Mouse (Mus musculus) cortical plate, adult 2 months (tissue): ENCODE results near the gene Hsdl2. TPM values are rescaled to one million over a fixed set of nuclear protein-coding genes. Genes with fewer than 3 reads are reported as not detected.
"Not testable (repeated sequence)": the region's sequence is repeated elsewhere in the genome, so short reads cannot be mapped to it uniquely, and the experiment has no call there.

Experiments used
- H3K27ac ChIP-seq: fragments of 200-500 bp; 2 replicates; pipeline ENCODE4 v1.5.1; 2012; ENCODE audit warnings: low read length, control low read depth, inconsistent platforms; ENCODE audit not compliant: insufficient read depth
- H3K4me1 ChIP-seq: fragments of 200-500 bp; 2 replicates; pipeline ENCODE4 v1.6.1; 2011; ENCODE audit warnings: low read length; ENCODE audit not compliant: control insufficient read depth, insufficient read depth
- H3K4me3 ChIP-seq: fragments of 200-500 bp; 2 replicates; pipeline ENCODE4 v1.5.1; 2011; ENCODE audit warnings: mild to moderate bottlenecking, low read length, control low read depth; ENCODE audit not compliant: insufficient read depth
- CTCF ChIP-seq: fragments of 200-500 bp; IDR thresholded peaks from 2 replicates; pipeline ENCODE4 v1.5.1; 2011; ENCODE audit warnings: mild to moderate bottlenecking, control low read depth, low read length; ENCODE audit not compliant: insufficient read depth; ENCODE audit errors: extremely low read depth
- POLR2A ChIP-seq: fragments of 200-500 bp; IDR thresholded peaks from 2 replicates; pipeline ENCODE4 v1.6.1; 2011; ENCODE audit warnings: mild to moderate bottlenecking, low read length, control low read depth; ENCODE audit not compliant: insufficient read depth; ENCODE audit errors: extremely low read depth
- polyA plus RNA-seq: library from polyadenylated mRNA; depleted of rRNA; stranded (reverse); fragments of >200 nt; gene quantifications from 2 replicates; pipeline ENCODE4 v1.2.3, GENCODE M21; 2012

The Hsdl2 gene
- polyA plus RNA-seq, 1 experiment: 36.2 TPM

DNA sequence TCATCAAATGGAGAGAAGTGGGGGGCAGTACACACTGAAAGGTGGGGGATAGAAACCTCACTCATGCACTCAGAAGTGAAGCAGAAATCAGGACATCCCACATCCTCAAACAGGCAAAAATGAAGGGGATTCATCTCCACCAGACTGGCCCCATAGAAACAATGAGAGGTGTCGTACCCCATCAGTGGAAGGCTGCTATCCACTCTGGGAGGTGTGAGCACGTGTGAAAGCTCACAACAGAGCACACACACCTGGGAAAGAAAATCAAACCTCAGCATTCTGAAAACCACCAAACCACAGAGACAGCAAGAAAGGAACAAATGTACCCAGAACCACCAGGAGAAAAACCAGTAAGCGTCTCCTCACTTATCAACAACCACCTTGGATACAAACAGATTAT lies 17.2 kb upstream of the Hsdl2 start:
- Histone ChIP-seq H3K4me3 (no peak overlapping the region), H3K27ac (no peak overlapping the region), H3K4me1 (no peaks in the 10 kb centered on the region)
- TF ChIP-seq POLR2A (no peak), CTCF (no peak)

DNA sequence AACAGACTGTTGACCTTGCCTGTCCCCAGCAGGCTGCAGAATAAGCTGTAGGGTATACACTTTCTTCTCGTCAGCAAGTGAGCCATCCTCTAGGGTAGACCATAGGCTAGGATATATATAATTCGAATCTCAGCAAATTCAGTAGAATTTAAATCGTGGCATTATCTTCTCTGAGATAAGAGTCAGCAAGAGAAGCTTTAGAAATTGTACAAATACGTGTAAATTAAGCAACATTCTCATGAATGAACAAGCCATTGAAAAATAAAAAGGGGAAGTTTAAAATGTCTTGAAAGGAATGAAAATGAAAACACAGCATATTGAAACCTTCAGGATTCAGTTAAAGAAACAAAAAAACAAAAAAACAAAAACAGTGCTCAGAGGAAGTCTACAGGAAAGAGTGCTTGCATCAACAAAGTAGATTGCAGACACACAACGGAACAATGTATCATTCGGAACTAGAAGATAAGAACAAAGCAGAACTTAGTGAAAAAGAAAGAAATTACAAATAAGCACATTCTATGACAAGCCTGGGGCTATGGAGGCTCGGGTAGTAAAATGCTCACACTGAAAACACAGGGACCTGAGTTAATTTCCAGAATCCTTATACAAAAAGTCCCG lies 15.7 kb upstream of the Hsdl2 start:
- no peaks in the 10 kb centered on the region for H3K4me1 ChIP-seq
- no peak overlapping the region for H3K4me3 ChIP-seq
- no peak overlapping the region for H3K27ac ChIP-seq
- TF ChIP-seq POLR2A: no peak
- TF ChIP-seq CTCF: no peak

DNA sequence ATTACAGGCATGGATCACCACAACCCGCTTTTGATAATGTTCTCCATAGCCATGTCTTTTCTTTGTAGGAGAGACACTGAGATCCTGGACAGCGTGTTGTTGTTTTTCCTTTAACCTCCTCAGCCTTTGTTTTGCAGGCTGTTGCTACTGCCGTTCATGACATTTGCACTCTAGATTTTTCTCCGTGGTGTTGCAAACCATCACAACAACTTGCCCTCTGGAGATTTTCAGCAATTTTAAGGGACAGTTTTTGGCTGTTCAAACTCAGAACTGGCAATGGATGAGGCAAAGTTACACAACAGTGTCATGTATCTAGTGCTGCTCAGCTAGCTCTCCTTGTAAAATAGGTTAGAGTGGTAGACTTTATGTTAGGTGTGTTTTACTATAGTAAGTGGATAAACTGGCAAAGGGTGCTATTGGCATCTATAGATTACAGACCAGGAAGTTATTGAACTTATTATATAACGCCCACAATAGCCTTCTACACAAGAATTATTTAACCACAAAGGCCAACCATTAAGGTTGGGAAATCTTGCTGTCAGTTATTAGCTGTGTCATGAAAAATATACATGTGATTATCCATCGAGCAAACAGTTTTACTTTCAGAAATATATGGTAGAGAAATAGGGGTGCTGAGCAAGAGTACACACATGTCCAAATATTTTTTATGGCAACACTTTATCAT lies 13.6 kb upstream of the Hsdl2 start:
- H3K27ac ChIP-seq: no peak overlapping the region
- TF ChIP-seq CTCF (no peak), POLR2A (no peak)
- no peaks in the 10 kb centered on the region for H3K4me1 ChIP-seq
- no peak overlapping the region for H3K4me3 ChIP-seq

DNA sequence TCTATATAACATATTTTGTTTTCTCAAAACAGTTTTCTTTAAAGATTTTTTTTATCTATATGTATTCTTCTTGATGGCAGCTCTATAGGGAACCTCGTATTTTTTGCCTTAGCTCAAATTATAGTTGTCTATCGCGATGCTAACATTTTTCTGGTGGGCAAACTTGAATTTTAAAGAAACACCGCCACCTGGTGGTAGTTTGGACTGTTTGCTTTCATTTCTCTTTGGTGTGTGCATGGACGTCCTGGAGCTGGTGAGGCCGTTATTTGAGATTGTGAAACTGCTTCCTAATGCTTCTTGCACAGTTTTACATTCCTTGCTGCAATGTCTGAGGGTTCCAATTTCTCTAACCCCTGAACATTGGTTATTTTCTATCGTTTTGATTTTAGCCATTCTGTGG lies 11.8 kb upstream of the Hsdl2 start:
- Histone ChIP-seq H3K27ac (no peak overlapping the region), H3K4me1 (no peaks in the 10 kb centered on the region), H3K4me3 (no peak overlapping the region)
- TF ChIP-seq CTCF (peak; percentile 61), POLR2A (no peak)

DNA sequence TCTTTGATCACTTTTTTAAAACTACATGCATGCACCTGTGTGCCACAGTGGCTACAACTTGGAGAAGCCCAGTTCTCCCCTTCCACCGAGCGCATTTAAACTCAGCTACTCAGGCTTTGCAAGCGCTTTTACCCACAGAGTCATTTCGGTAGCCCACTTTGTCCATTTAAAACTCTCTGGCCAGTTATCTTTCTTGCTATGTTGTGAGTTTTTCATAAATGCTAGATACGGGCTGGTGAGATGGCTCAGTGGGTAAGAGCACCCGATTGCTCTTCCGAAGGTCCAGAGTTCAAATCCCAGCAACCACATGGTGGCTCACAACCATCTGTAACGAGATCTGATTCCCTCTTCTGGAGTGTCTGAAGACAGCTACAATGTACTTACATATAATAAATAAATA lies 10.8 kb upstream of the Hsdl2 start:
- H3K27ac ChIP-seq, H3K4me3 ChIP-seq: not testable (repeated sequence)

DNA sequence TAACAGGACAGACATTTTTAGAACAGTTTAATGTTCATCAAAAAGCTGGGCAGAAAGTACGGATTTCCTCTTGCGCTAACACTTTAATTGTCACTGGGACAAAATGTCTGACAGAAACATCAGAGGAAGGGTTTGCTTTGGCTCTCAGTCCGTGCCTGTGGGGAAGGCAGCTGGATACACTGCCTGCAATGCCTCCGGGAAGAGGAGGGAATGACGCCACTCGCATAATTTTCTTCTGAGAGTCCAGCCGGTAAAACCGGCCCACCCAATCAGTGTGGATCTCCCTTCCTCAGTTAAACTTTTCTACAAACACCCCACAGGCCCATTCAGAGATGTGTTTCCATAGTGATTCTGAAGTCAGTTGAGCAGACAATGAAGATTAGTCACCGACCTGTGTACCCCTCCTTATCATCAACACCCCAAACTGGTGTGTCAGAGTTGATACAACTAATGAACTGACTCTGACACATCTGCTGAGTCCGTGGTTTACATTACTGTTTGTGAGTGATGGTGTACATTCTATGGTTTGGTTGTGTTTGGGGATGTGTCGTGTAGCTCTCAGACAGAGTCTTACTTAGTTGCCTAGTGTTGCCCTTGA lies 8.7 kb upstream of the Hsdl2 start:
- no peak overlapping the region for H3K4me3 ChIP-seq
- H3K27ac ChIP-seq: no peak overlapping the region
- no peaks in the 10 kb centered on the region for H3K4me1 ChIP-seq
- TF ChIP-seq POLR2A (no peak), CTCF (no peak)

More for the DNA sequence above, 10.8 kb upstream of the Hsdl2 start:
- H3K4me1 ChIP-seq: not testable (repeated sequence)

DNA sequence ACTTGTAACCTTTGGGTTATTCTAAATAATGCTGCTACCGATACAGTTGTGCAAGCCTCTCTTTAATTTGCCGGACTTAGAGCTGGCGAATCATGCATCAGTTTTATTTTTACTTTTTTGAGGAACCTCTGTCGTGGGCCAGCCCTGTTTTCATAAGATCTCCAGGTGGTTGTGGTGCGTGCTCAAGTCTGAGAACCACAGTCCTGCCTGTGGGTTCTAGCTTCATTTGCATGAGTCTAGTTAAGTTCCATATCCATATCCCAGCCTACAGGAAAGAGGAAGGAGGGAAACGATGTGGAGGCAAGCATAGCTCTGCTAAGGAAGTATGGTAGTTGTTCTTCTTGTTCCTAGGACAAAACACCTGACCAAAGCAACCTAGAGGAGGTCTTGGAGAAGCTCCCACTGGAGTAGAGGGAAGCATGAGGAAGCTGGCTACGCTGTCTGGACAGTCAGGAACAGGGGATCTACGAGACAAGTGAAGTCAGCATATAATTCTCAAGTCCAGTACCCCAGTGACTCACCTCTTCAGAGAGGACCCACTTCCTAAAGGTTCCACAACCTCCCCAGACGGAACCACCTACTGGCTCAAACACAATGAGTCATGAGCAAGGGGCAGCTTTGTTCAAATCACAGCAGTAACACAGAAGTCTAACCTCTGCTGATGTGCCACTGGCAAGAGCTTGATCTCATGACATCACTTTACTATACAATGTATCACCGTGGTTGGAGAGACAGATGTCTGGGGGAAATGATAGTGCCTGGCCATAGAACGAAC lies 6.0 kb upstream of the Hsdl2 start:
- H3K4me3 ChIP-seq: no peak overlapping the region
- no peak overlapping the region for H3K27ac ChIP-seq
- no peaks in the 10 kb centered on the region; the same call in 1 of the 2 replicates for H3K4me1 ChIP-seq
- TF ChIP-seq CTCF: no peak
- TF ChIP-seq POLR2A: no peak

DNA sequence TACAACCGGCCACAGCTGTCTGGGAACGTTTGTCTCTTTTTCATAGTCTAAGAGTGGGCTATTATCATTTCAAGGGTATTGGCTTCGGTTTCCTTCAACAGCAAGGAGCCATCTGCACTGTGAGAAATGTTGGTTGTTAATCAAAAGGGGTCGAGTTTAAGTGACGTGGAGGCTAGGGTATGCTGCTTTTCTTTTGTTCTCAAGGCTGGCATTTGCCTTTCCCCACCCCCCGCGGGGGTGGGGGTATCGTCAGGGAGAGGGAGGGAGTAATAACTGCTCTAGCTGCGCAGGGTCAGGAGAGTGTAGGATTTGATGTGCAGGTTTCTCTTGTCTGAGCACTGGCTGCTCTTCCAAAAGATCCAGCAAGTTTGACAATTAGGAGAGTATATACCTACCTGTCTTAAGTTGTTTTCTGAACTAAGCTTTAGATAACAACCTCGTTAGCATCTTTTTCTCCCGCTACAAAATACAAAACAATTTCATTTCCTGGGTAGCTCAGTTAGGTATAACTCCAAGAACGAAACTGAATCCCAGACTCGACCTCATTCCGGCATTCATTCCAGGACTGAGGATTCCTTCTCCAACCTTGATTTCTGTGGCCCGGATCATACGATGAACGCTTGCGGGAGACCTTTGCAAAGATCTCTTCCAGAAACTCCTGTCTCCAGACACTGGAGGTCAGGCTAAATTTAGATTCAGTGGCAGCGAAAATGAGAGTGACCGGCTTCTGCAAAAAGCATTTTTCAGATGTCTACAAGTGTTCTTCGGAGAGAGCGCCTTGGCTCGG lies 675 bp upstream of the Hsdl2 start:
- Histone ChIP-seq H3K27ac (peak overlapping the region; percentile 43), H3K4me3 (peak overlapping the region; percentile 89), H3K4me1 (no peaks in the 10 kb centered on the region; the same call in 1 of the 2 replicates)
- TF ChIP-seq CTCF (no peak), POLR2A (no peak)

DNA sequence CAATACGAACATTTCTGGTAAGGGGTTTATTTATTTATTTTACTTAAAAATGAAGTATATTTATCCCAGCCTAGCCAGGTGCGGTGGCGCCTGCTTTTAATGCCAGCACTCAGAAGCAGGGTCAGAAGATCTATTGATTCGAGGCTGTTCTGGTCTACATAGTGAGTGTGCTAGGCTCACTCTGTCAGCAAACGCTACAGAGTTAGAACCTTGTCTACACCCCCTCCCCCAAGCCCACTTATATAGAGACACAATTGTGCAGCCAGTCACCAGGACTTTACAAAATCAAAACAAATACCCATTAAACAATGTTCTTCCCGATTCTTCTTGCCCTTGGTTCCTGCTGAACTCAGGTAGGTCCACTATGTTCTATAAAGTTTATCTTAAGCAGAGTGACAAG lies 823 bp downstream of the Hsdl2 start:
- Histone ChIP-seq H3K4me1 (no peaks in the 10 kb centered on the region; the same call in 1 of the 2 replicates), H3K4me3 (peak overlapping the region; percentile 89), H3K27ac (no peak overlapping the region)
- TF ChIP-seq CTCF: no peak
- TF ChIP-seq POLR2A: no peak
